In genomic region chr14:33207011-33207410, GRCm38 (mm10) we compare ENCODE assay signal across 8 mouse cellular contexts. TPM values are rescaled to one million over a fixed set of nuclear protein-coding genes. Genes with fewer than 3 reads are reported as not detected.
DNase-seq lines count a peak whose midpoint lies in the region; ATAC-seq and TF ChIP-seq lines count a peak whose summit lies in the region.

No protein-coding gene starts in this region.

- H3K4me1 ChIP-seq in intestine, postnatal 0 days (replicated peaks; ENCODE audit: control insufficient read depth, insufficient read depth, low read length) = no peaks in the 10 kb centered on the region
- H3K4me1 ChIP-seq in intestine, embryonic 15.5 days (replicated peaks) = no peaks in the 10 kb centered on the region
- H3K4me1 ChIP-seq in CH12.LX (ENCODE audit: control insufficient read depth in 1 of 2, insufficient read depth in 2 of 2) = peaks cover 7 to 32% of the 10 kb centered on the region in 2 experiments
- H3K4me1 ChIP-seq in neural tube, embryonic 15.5 days = 0 out of 2 replicates have a peak, but pooled peaks cover 2% of the 10 kb centered on the region

- no peak overlapping the region for H3K9ac ChIP-seq in intestine, postnatal 0 days (ENCODE audit: low read depth, low read length)
- H3K9ac ChIP-seq in intestine, embryonic 15.5 days = no peak overlapping the region
- no peak overlapping the region for H3K9ac ChIP-seq in CH12.LX (ENCODE audit: insufficient read depth, low read depth)
- H3K9ac ChIP-seq in neural tube, embryonic 15.5 days (replicated peaks) = no peak overlapping the region

- ATAC-seq in intestine, postnatal 0 days = no peak
- ATAC-seq in intestine, embryonic 15.5 days = no peak; the same call in 1 of the 2 replicates
- peak; percentile 51 for ATAC-seq in megakaryocyte-erythroid progenitor cell, adult 5-6 weeks (replicated peaks; ENCODE audit: low FRiP score, low TSS enrichment, poor library complexity, severe bottlenecking)
- ATAC-seq in neural tube, embryonic 15.5 days (ENCODE audit: low FRiP score) = no peak
- ATAC-seq in inflammation-experienced regulatory T-cells, adult 6 months = no peak

- H3K9me3 ChIP-seq in intestine, postnatal 0 days (ENCODE audit: control insufficient read depth) = no peaks in the 10 kb centered on the region
- no peaks in the 10 kb centered on the region for H3K9me3 ChIP-seq in intestine, embryonic 15.5 days
- no peaks in the 10 kb centered on the region for H3K9me3 ChIP-seq in CH12.LX (replicated peaks; ENCODE audit: low read length)
- H3K9me3 ChIP-seq in neural tube, embryonic 15.5 days (replicated peaks) = no peaks in the 10 kb centered on the region

- WGBS in intestine, postnatal 0 days = 10% methylated on average over 2 of the region's 2 CpGs
- 13% methylated on average over 2 of the region's 2 CpGs for WGBS in intestine, embryonic 15.5 days
- WGBS in neural tube, embryonic 15.5 days = 22% methylated on average over 2 of the region's 2 CpGs

- in situ Hi-C loops in CH12.LX (cut with MboI; ENCODE audit: low pct_ligation_motif_present, low pct_unique_long_range_greater_than_20kb, low sequenced_read_pairs) = no loop called here

- no peaks in the 10 kb centered on the region for H3K27me3 ChIP-seq in intestine, postnatal 0 days (replicated peaks; ENCODE audit: control insufficient read depth, insufficient read depth, low read length)
- no peaks in the 10 kb centered on the region for H3K27me3 ChIP-seq in intestine, embryonic 15.5 days (replicated peaks)
- peaks cover 4% of the 10 kb centered on the region for H3K27me3 ChIP-seq in CH12.LX (replicated peaks)
- H3K27me3 ChIP-seq in neural tube, embryonic 15.5 days (replicated peaks) = peaks cover 10% of the 10 kb centered on the region

- TF ChIP-seq EP300 in CH12.LX (IDR thresholded peaks at IDR 0.05; ENCODE audit: low read length) = no peak

- H3K79me2 ChIP-seq in CH12.LX (replicated peaks; ENCODE audit: control insufficient read depth, extremely low read depth, insufficient read depth, poor library complexity, severe bottlenecking) = no peaks in the 10 kb centered on the region

- TF ChIP-seq CTCF in intestine, postnatal 0 days (IDR thresholded peaks at IDR 0.05; ENCODE audit: low read depth) = peak; percentile 71
- TF ChIP-seq CTCF in CH12.LX (conservative IDR thresholded peaks at IDR 0.05 in 1 of 2, IDR thresholded peaks at IDR 0.05 in 1 of 2; ENCODE audit: low read depth in 2 of 2, low read length in 2 of 2) = peak; percentile 67 to 79

- peak; percentile 56 for TF ChIP-seq RAD21 in CH12.LX (IDR thresholded peaks at IDR 0.05; ENCODE audit: low read depth, low read length)

- H3K4me3 ChIP-seq in intestine, postnatal 0 days (ENCODE audit: low read depth, low read length) = no peak overlapping the region
- H3K4me3 ChIP-seq in intestine, embryonic 15.5 days (replicated peaks) = no peak overlapping the region
- H3K4me3 ChIP-seq in CH12.LX (replicated peaks in 1 of 3; ENCODE audit: low read depth in 2 of 3, low read length in 2 of 3, poor library complexity in 1 of 3) = no peak overlapping the region
- no peak overlapping the region for H3K4me3 ChIP-seq in neural tube, embryonic 15.5 days (replicated peaks)

- no peaks in the 10 kb centered on the region for H3K36me3 ChIP-seq in intestine, postnatal 0 days (ENCODE audit: control insufficient read depth, insufficient read depth)
- no peaks in the 10 kb centered on the region for H3K36me3 ChIP-seq in intestine, embryonic 15.5 days
- H3K36me3 ChIP-seq in CH12.LX (replicated peaks in 1 of 2; ENCODE audit: control insufficient read depth in 1 of 2, insufficient read depth in 1 of 2, low read length in 1 of 2) = no peaks in the 10 kb centered on the region
- H3K36me3 ChIP-seq in neural tube, embryonic 15.5 days = no peaks in the 10 kb centered on the region

- dilution Hi-C loops in CH12.LX (cut with MboI; ENCODE audit: extremely low pct_ligation_motif_present, extremely low pct_unique_long_range_greater_than_20kb, low sequenced_read_pairs) = no loop called here

- DNase-seq in CH12.LX (ENCODE audit: extremely low read depth) = peak; percentile 69
- DNase-seq in R1 (ENCODE audit: low read depth, low spot score) = peak; percentile 49
- no peak for DNase-seq in gastrocnemius, postnatal 25 days

- no peak overlapping the region for H3K27ac ChIP-seq in intestine, postnatal 0 days (ENCODE audit: low read depth, low read length)
- no peak overlapping the region for H3K27ac ChIP-seq in intestine, embryonic 15.5 days
- H3K27ac ChIP-seq in CH12.LX (ENCODE audit: insufficient read depth, low read depth) = no peak overlapping the region
- H3K27ac ChIP-seq in neural tube, embryonic 15.5 days (replicated peaks) = no peak overlapping the region

- no peak for TF ChIP-seq POLR2A in CH12.LX (IDR thresholded peaks at IDR 0.05; ENCODE audit: low read depth, low read length)

- H3K4me2 ChIP-seq in intestine, postnatal 0 days (replicated peaks; ENCODE audit: low read depth) = no peak overlapping the region
- no peak overlapping the region for H3K4me2 ChIP-seq in intestine, embryonic 15.5 days (replicated peaks)
- H3K4me2 ChIP-seq in CH12.LX (ENCODE audit: insufficient read depth, low read depth, poor library complexity, severe bottlenecking) = no peak overlapping the region
- H3K4me2 ChIP-seq in neural tube, embryonic 15.5 days = no peak overlapping the region

TF ChIP-seq in CH12.LX, 34 proteins besides CTCF, POLR2A, EP300 and RAD21:
- TF ChIP-seq E2F4 (IDR thresholded peaks at IDR 0.05; ENCODE audit: insufficient replicate concordance, low read depth, low read length) = no peak
- peak; percentile 28; the same call in 1 of the 2 replicates for TF ChIP-seq TCF12 (IDR thresholded peaks at IDR 0.05; ENCODE audit: low read depth, low read length)
- peak; percentile 75; the same call in 1 of the 2 replicates for TF ChIP-seq MAZ (IDR thresholded peaks at IDR 0.05; ENCODE audit: low read depth, low read length)
- no peak for TF ChIP-seq JUN (IDR thresholded peaks at IDR 0.05; ENCODE audit: insufficient read depth, low read depth, low read length)
- no peak for TF ChIP-seq USF1 (IDR thresholded peaks at IDR 0.05; ENCODE audit: low read depth, low read length)
- peak; percentile 59 for TF ChIP-seq SMC3 (IDR thresholded peaks at IDR 0.05; ENCODE audit: low read depth, low read length)
- 0 out of 2 replicates have a peak, but pooled peaks have one; percentile 15 for TF ChIP-seq KAT2A (IDR thresholded peaks at IDR 0.05; ENCODE audit: insufficient replicate concordance, low read length)
- TF ChIP-seq MAFK (IDR thresholded peaks at IDR 0.05; ENCODE audit: insufficient replicate concordance, low read length) = no peak

RNA-seq across cellular contexts. Expression of gene Arhgap22, which starts 6.8 kb away (rescaled TPM):
- 1.9 and 2.9 TPM in 2 replicates for polyA plus RNA-seq in intestine, postnatal 0 days (2015; fragmentation: Nextera tagmentation; extraction: Ambion mirVana)
- 3.9 and 5.3 TPM in 2 replicates for polyA plus RNA-seq in intestine, embryonic 15.5 days (2015; fragmentation: Nextera tagmentation; extraction: Ambion mirVana)
- 0.17 and 0.42 TPM in 2 replicates for total RNA-seq in CH12.LX (2012; rRNA removed)
- total RNA-seq in CH12.LX (2014; rRNA removed) = 0.12 and 0.39 TPM in 2 replicates
- 0.29 TPM in 1 of 2 replicates, not detected in the other for polyA plus RNA-seq in CH12.LX (2012; ENCODE audit: insufficient read length, low read depth)
- total RNA-seq in megakaryocyte-erythroid progenitor cell, adult 5-6 weeks (2014; fragmentation: Nextera tagmentation) = not detected in 2 replicates
- not detected in 2 replicates for total RNA-seq in megakaryocyte-erythroid progenitor cell, adult 5-6 weeks (2017)
- 3.3 and 3.9 TPM in 2 replicates for polyA plus RNA-seq in neural tube, embryonic 15.5 days (2015; fragmentation: Nextera tagmentation; extraction: Ambion mirVana)
- total RNA-seq in gastrocnemius, postnatal 25 days (2021) = 1 to 10 TPM; 1.0 to 1.1 TPM
- under 1 TPM in 1 of 3 experiments, not detected in 2; 0.18 TPM for polyA plus RNA-seq in inflammation-experienced regulatory T-cells, adult 6 months (2017; shearing (Covaris generic))

RNA-seq across cellular contexts. Expression of gene Wdfy4, which starts 21.7 kb away (rescaled TPM):
- 0.17 and 0.26 TPM in 2 replicates for polyA plus RNA-seq in intestine, postnatal 0 days (2015; fragmentation: Nextera tagmentation; extraction: Ambion mirVana)
- polyA plus RNA-seq in intestine, embryonic 15.5 days (2015; fragmentation: Nextera tagmentation; extraction: Ambion mirVana) = 0.46 and 0.85 TPM in 2 replicates
- total RNA-seq in CH12.LX (2012; rRNA removed) (140 and 146 TPM in 2 replicates), CH12.LX (2014; rRNA removed) (54.0 and 56.0 TPM in 2 replicates)
- 102 and 115 TPM in 2 replicates for polyA plus RNA-seq in CH12.LX (2012; ENCODE audit: insufficient read length, low read depth)
- 8.6 and 18.4 TPM in 2 replicates for total RNA-seq in megakaryocyte-erythroid progenitor cell, adult 5-6 weeks (2014; fragmentation: Nextera tagmentation)
- 6.5 and 18.9 TPM in 2 replicates for total RNA-seq in megakaryocyte-erythroid progenitor cell, adult 5-6 weeks (2017)
- polyA plus RNA-seq in neural tube, embryonic 15.5 days (2015; fragmentation: Nextera tagmentation; extraction: Ambion mirVana) = 0.14 and 1.1 TPM in 2 replicates
- 1 to 10 TPM in 1 of 2 experiments, under 1 TPM in 1; 0.83 to 1.2 TPM for total RNA-seq in gastrocnemius, postnatal 25 days (2021)
- under 1 TPM in 2 of 3 experiments, not detected in 1; 0.18 to 0.43 TPM for polyA plus RNA-seq in inflammation-experienced regulatory T-cells, adult 6 months (2017; shearing (Covaris generic))

Comparison
In these comparisons a context has a peak if more than half of its experiments do, and no peak if none do; other contexts are left out.
1. RNA of gene Wdfy4, which starts 21.7 kb away (polyA plus RNA-seq): 102 to 115 TPM in CH12.LX; 0.46 to 0.85 TPM in intestine, embryonic 15.5 days, 0.18 to 0.43 TPM in inflammation-experienced regulatory T-cells, adult 6 months, 0.17 to 0.26 TPM in intestine, postnatal 0 days and 0.14 to 1.1 TPM in neural tube, embryonic 15.5 days; every median in the first group is over 10 times any median in the second.